Mouse (Mus musculus): ENCODE measurements at regions not wholly inside any gene's neighbourhood (a gene's known extent, or its start where the extent isn't known, plus 50 kb on each side); places are given as distances from the start of the nearest gene placed in this dataset.
A peak's percentile ranks its signal among the peaks of the same experiment; 100 is the strongest.
"Not testable (repeated sequence)": the region's sequence is repeated elsewhere in the genome, so short reads cannot be mapped to it uniquely, and the experiment has no call there.

GRCm38 (mm10) chr7:58310096-58310495, 345.9 kb upstream of the Atp10a start:
- DNase-seq: no peak

GRCm38 (mm10) chr7:58322381-58322780, 333.6 kb upstream of the Atp10a start:
- no peak for DNase-seq

GRCm38 (mm10) chr7:58367384-58367783, 288.6 kb upstream of the Atp10a start:
- DNase-seq: no peak

GRCm38 (mm10) chr7:58383401-58383800, 272.6 kb upstream of the Atp10a start:
- no peak for DNase-seq

- no peak for DNase-seq
Measured at GRCm38 (mm10) chr7:58388326-58388725, 267.6 kb upstream of the Atp10a start.

GRCm38 (mm10) chr7:58392391-58393115, 263.4 kb upstream of the Atp10a start:
- DNase-seq: no peak

GRCm38 (mm10) chr7:58397992-58398391, 258.0 kb upstream of the Atp10a start:
- peak in 1 of 2 experiments; percentile 31 for DNase-seq

- peak in 1 of 2 experiments; percentile 33 for DNase-seq
Measured at GRCm38 (mm10) chr7:58398558-58399144, 257.3 kb upstream of the Atp10a start.

GRCm38 (mm10) chr7:58399145-58399604, 256.8 kb upstream of the Atp10a start:
- peak; percentile 94 to 97 for DNase-seq

- DNase-seq: no peak
Measured at GRCm38 (mm10) chr7:58399651-58400050, 256.3 kb upstream of the Atp10a start.

GRCm38 (mm10) chr7:58400594-58400993, 255.4 kb upstream of the Atp10a start:
- DNase-seq: no peak

- DNase-seq: no peak
Measured at GRCm38 (mm10) chr7:58436888-58437625, 218.9 kb upstream of the Atp10a start.

- no peak for DNase-seq
Measured at GRCm38 (mm10) chr7:58442535-58443184, 213.3 kb upstream of the Atp10a start.

GRCm38 (mm10) chr7:58443297-58443696, 212.7 kb upstream of the Atp10a start:
- DNase-seq: no peak

GRCm38 (mm10) chr7:58445781-58446180, 210.2 kb upstream of the Atp10a start:
- DNase-seq: no peak

- no peak for DNase-seq
Measured at GRCm38 (mm10) chr7:58446261-58446660, 209.7 kb upstream of the Atp10a start.

- no peak for DNase-seq
Measured at GRCm38 (mm10) chr7:58448727-58449126, 207.2 kb upstream of the Atp10a start.

- DNase-seq: no peak
Measured at GRCm38 (mm10) chr7:58451981-58452380, 204.0 kb upstream of the Atp10a start.

- not testable (repeated sequence) for DNase-seq
Measured at GRCm38 (mm10) chr7:58458146-58458545, 197.8 kb upstream of the Atp10a start.

GRCm38 (mm10) chr7:58460939-58461338, 195.0 kb upstream of the Atp10a start:
- DNase-seq: no peak

GRCm38 (mm10) chr7:58473150-58473549, 182.8 kb upstream of the Atp10a start:
- DNase-seq: no peak

GRCm38 (mm10) chr7:58475139-58475538, 180.8 kb upstream of the Atp10a start:
- DNase-seq: no peak

GRCm38 (mm10) chr7:58488250-58488649, 167.7 kb upstream of the Atp10a start:
- no peak for DNase-seq
